Mouse (Mus musculus) limb, embryonic 12.5 days (tissue): ENCODE measurements at regions not wholly inside any gene's neighbourhood (a gene's known extent, or its start where the extent isn't known, plus 50 kb on each side); places are given as distances from the start of the nearest gene placed in this dataset.

Experiments used
- ATAC-seq: fragments of 200-750 bp; cut with Nextera tagmentation; 2 replicates; pipeline ENCODE4 v1.8.0; 2017; ENCODE audit warnings: low read depth, moderate TSS enrichment; ENCODE audit not compliant: insufficient number of reproducible peaks, insufficient read depth, low FRiP score, low TSS enrichment
- H3K27ac ChIP-seq: fragments of 300-500 bp; sonication (generic); 2 replicates; pipeline ENCODE4 v1.5.1; 2016; ENCODE audit warnings: mild to moderate bottlenecking, moderate library complexity
- H3K27me3 ChIP-seq: fragments of 300-500 bp; sonication (generic); 2 replicates; pipeline ENCODE4 v1.6.1; 2016; ENCODE audit warnings: mild to moderate bottlenecking, moderate library complexity
- H3K36me3 ChIP-seq: fragments of 300-500 bp; sonication (generic); 2 replicates; pipeline ENCODE4 v1.6.1; 2016; ENCODE audit warnings: mild to moderate bottlenecking, moderate library complexity
- H3K4me1 ChIP-seq: fragments of 300-500 bp; sonication (generic); replicated peaks from 2 replicates; pipeline ENCODE4 v1.6.1; 2016
- H3K4me2 ChIP-seq: fragments of 300-500 bp; sonication (generic); 2 replicates; pipeline ENCODE4 v1.6.1; 2016; ENCODE audit warnings: mild to moderate bottlenecking, moderate library complexity
- H3K4me3 ChIP-seq: fragments of 300-500 bp; sonication (generic); replicated peaks from 2 replicates; pipeline ENCODE4 v1.5.1; 2016; ENCODE audit warnings: mild to moderate bottlenecking
- H3K9ac ChIP-seq: fragments of 300-500 bp; sonication (generic); replicated peaks from 2 replicates; pipeline ENCODE4 v1.6.1; 2016; ENCODE audit warnings: mild to moderate bottlenecking, moderate library complexity
- H3K9me3 ChIP-seq: fragments of 300-500 bp; sonication (generic); 2 replicates; pipeline ENCODE4 v1.6.1; 2016; ENCODE audit warnings: mild to moderate bottlenecking, moderate library complexity
- WGBS: fragments of 180-500 bp; shearing (Covaris S2); methylation state at CpG from one replicate; pipeline ENCODE4 v1.1.7; 2016; 5-methylcytosine and 5-hydroxymethylcytosine counted together

DNA sequence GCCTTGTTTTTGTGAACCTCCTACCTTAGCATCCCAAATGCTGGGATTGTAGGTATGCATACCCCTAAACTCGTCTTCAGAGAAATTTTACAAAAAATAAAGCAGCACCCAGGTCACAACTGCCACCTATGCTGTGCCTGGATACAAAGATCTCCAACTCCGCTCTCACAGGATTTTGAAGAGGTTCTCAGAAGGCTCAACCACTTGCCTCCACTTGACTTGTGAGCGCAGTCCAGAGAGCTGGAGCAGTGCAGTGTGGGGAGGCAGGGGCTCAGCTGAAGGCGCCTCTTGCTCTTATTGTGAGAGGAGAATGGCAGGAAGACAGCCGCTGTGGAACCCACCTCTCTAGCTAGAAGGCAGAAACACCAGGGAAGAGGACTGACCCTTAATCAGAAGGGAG, 182.9 kb downstream of the Rap2a start:
- Histone ChIP-seq H3K9me3 (no peaks in the 10 kb centered on the region), H3K4me2 (no peak overlapping the region), H3K9ac (no peak overlapping the region), H3K27me3 (no peaks in the 10 kb centered on the region), H3K4me3 (no peak overlapping the region), H3K4me1 (no peaks in the 10 kb centered on the region), H3K27ac (no peak overlapping the region), H3K36me3 (no peaks in the 10 kb centered on the region)
- ATAC-seq: no peak
- 81% methylated on average over 5 of the region's 5 CpGs for WGBS

DNA sequence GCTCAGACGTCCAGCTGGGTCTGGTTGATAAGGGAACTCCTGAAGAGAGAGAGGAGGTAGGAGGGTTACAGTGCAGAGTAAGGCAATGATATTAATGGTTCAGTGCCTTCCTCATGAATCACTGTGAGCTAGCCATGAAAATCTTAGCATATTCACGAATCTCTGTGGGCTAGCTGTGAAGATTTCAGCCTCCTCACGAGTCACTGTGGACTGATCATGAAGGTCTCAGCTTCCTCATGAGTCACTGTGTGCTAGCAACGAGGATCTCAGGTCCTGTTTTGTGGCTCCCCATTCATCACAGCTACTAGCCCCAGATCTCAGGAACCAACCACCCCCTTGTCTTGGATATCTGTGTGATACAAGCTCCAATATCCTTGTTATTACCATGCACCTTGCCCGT, 191.4 kb downstream of the Rap2a start:
- Histone ChIP-seq H3K36me3 (no peaks in the 10 kb centered on the region), H3K4me3 (no peak overlapping the region), H3K27me3 (no peaks in the 10 kb centered on the region), H3K4me1 (no peaks in the 10 kb centered on the region), H3K4me2 (no peak overlapping the region), H3K9me3 (no peaks in the 10 kb centered on the region), H3K27ac (no peak overlapping the region), H3K9ac (no peak overlapping the region)
- WGBS: 73% methylated on average over 5 of the region's 5 CpGs
- no peak for ATAC-seq

DNA sequence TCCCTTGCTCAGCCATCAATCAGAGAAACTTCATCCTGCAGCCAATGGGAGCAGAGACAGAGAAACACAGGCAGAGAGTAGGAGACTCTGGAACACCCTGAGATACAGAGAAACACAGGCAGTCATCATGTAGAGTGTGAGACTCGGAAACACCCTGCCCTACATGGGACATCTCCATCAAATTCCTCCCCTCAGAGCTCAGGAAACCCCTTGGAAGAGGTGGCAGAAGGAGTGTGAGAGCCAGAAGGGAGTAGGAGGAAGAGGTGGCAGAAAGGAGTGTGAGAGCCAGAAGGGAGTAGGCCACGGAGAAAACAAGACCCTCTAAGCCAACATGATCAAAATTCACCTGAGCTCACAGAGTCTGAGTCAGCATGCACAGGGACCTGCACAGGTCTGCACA, 197.5 kb downstream of the Rap2a start:
- H3K27me3 ChIP-seq: no peaks in the 10 kb centered on the region
- no peak overlapping the region for H3K4me2 ChIP-seq
- no peaks in the 10 kb centered on the region for H3K4me1 ChIP-seq
- 71% methylated on average over 2 of the region's 2 CpGs for WGBS
- no peak overlapping the region for H3K9ac ChIP-seq
- no peaks in the 10 kb centered on the region for H3K36me3 ChIP-seq
- H3K4me3 ChIP-seq: no peak overlapping the region
- no peaks in the 10 kb centered on the region for H3K9me3 ChIP-seq
- no peak overlapping the region for H3K27ac ChIP-seq
- ATAC-seq: no peak

DNA sequence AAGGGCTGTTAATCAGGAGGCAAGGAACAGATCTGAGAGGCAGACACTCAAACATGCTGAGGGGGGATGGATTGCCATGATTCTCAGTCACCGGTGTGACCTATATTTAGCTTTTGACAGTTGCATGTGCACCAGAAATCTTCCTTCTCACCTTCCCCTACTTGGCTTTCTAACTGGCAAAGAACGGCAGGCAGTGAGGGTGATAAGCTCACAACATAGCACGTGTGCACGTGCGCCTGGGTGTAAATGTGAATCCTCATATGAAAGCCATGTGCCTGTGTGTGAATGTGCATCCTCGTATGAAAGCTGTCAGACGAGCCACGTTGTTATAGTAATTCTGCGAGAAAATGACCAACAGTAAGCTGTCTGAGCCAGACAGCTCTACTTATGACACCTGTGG, 200.3 kb downstream of the Rap2a start:
- Histone ChIP-seq H3K27ac (no peak overlapping the region), H3K4me1 (no peaks in the 10 kb centered on the region), H3K36me3 (no peaks in the 10 kb centered on the region), H3K9me3 (no peaks in the 10 kb centered on the region), H3K9ac (no peak overlapping the region), H3K4me2 (no peak overlapping the region), H3K27me3 (no peaks in the 10 kb centered on the region), H3K4me3 (no peak overlapping the region)
- 85% methylated on average over 9 of the region's 9 CpGs for WGBS
- ATAC-seq: no peak

DNA sequence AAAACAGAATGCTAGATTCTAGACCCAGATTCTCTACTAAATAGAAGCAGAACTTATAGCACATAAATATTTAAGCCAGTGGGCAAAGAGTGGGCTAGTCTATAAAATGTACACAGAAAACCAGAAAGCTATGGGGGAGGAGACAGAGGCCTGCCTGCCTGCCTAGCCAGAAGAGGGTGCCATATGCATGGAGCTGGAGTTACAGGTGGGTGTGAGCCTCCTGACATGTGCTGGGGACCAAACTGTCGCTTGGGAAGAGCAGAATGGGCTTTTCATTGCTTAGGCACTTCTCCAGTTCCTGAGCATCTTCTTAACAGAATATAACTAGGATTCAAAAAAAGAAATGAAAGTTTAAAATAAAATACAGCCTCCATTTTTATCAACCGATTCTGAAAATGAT, 200.8 kb downstream of the Rap2a start:
- no peak overlapping the region for H3K27ac ChIP-seq
- no peaks in the 10 kb centered on the region for H3K36me3 ChIP-seq
- no peaks in the 10 kb centered on the region for H3K9me3 ChIP-seq
- H3K4me2 ChIP-seq: no peak overlapping the region
- WGBS: 64% methylated on average over 2 of the region's 2 CpGs
- ATAC-seq: no peak
- H3K4me1 ChIP-seq: no peaks in the 10 kb centered on the region
- no peaks in the 10 kb centered on the region for H3K27me3 ChIP-seq
- H3K9ac ChIP-seq: no peak overlapping the region
- H3K4me3 ChIP-seq: no peak overlapping the region

DNA sequence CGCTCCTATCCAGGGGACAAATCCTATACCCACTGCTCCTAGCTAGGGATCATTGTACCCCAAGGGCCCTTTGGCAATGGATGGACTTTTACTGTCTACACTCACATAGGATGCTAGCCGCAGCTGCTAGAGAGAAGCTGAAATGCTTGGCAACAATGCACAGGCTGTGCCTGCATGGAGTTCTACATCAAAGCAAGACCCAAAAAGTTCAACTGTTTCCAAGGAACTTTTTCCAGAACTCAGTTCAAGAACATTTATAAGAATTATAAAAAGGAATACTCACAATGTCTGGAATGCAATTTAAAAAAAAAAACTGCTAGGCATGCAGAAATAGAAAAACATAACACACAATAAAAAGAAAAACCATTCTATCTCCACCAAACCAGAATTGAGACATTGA, 202.0 kb downstream of the Rap2a start:
- no peak for ATAC-seq
- 97% methylated on average over 2 of the region's 2 CpGs for WGBS
- H3K27ac ChIP-seq: no peak overlapping the region

DNA sequence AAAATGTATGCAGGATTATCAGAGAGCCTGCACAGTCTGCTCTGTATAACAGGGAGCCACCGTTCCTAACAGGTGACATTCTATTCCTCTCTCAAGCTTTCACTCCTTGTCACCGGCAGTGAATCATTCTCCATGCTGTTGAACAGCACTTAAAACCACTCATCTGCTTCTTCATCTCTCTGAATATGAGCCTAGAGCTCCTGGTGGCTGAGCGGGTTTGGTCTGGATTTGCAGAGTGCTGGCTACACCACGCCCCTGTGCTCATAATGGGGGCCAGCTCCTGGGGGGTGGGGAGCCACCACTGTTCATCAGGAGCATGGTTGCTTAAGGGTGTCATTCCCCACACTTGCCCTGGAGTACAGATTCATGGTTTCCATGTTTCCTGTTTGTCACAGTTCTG, 207.0 kb downstream of the Rap2a start:
- H3K27me3 ChIP-seq: no peaks in the 10 kb centered on the region
- no peak overlapping the region for H3K4me3 ChIP-seq
- H3K4me1 ChIP-seq: no peaks in the 10 kb centered on the region
- H3K27ac ChIP-seq: no peak overlapping the region
- H3K4me2 ChIP-seq: no peak overlapping the region
- 79% methylated on average over 4 of the region's 4 CpGs for WGBS
- ATAC-seq: no peak
- H3K36me3 ChIP-seq: no peaks in the 10 kb centered on the region
- H3K9me3 ChIP-seq: no peaks in the 10 kb centered on the region
- H3K9ac ChIP-seq: no peak overlapping the region

More for the DNA sequence above, 202.0 kb downstream of the Rap2a start:
- Histone ChIP-seq H3K36me3 (no peaks in the 10 kb centered on the region), H3K4me1 (no peaks in the 10 kb centered on the region), H3K27me3 (no peaks in the 10 kb centered on the region), H3K9ac (no peak overlapping the region), H3K4me2 (no peak overlapping the region), H3K9me3 (no peaks in the 10 kb centered on the region), H3K4me3 (no peak overlapping the region)

DNA sequence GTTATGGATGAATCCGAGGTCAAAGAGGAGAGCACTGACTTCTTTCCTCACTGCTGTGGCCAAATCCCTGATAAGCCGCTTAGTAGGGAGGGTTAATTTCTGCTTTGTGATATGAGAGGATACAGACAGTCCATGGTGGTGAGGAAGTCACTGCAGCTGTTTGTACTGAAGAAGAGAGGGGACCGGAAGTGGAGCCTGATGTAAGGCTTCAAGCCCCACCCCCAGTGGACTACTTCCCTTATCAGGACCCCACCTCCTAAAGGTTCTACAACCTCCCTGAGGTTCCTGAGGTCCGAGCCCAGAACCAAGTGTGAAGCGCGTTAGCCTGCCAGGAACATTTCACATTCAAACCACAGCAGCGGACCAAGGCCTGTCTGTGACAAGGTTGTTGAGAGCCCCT, 207.6 kb downstream of the Rap2a start:
- no peak for ATAC-seq
- H3K36me3 ChIP-seq: no peaks in the 10 kb centered on the region
- H3K4me1 ChIP-seq: no peaks in the 10 kb centered on the region
- no peaks in the 10 kb centered on the region for H3K27me3 ChIP-seq
- no peak overlapping the region for H3K4me3 ChIP-seq
- H3K9me3 ChIP-seq: no peaks in the 10 kb centered on the region
- 92% methylated on average over 7 of the region's 7 CpGs for WGBS
- H3K9ac ChIP-seq: no peak overlapping the region
- H3K27ac ChIP-seq: no peak overlapping the region
- no peak overlapping the region for H3K4me2 ChIP-seq

DNA sequence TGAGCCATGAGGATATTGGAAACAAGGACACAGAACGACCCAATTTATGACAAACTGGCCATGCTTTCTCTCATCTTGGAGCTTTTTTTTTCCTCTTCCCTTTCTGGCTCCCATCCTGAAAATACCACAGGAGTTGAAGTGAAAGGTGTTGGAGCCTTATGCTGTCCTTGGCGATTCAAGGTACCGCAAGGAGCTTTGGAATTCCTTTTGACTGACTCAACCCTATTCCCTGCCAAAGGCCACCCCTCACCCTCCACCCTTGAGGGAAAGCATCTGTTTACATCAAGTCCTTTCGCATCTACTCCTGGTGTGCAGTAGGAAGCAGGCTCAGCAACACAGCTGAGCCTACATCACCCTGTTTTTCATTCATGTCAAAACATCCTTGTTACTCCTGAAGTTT, 208.5 kb downstream of the Rap2a start:
- H3K9me3 ChIP-seq: no peaks in the 10 kb centered on the region
- no peaks in the 10 kb centered on the region for H3K36me3 ChIP-seq
- H3K27ac ChIP-seq: no peak overlapping the region
- no peaks in the 10 kb centered on the region for H3K27me3 ChIP-seq
- H3K4me3 ChIP-seq: no peak overlapping the region
- no peak for ATAC-seq
- 80% methylated on average over 4 of the region's 4 CpGs for WGBS
- no peak overlapping the region for H3K4me2 ChIP-seq
- H3K4me1 ChIP-seq: no peaks in the 10 kb centered on the region
- H3K9ac ChIP-seq: no peak overlapping the region

DNA sequence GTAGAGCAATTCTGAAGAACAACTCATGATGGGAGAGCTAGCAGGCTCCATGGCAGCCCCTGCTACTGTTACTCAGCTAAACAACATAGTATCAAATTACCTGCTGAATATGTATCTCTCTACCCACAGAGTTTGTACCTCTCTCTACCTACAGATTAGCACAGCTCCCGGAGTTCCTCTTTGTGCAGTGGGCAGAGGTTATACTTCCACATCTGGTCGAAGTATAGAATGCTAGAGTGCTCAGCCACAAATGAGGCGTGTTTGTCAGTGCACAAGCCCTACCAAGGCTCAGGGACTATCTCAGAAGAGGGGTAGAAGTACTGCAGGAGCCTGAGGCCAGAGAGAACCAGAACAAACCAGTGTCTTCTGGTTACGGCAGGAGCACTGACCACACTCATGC, 211.6 kb upstream of the Ipo5 start:
- no peak overlapping the region for H3K9ac ChIP-seq
- no peak overlapping the region for H3K4me3 ChIP-seq
- WGBS: 64% methylated on average over 4 of the region's 4 CpGs
- no peaks in the 10 kb centered on the region for H3K36me3 ChIP-seq
- H3K9me3 ChIP-seq: no peaks in the 10 kb centered on the region
- H3K27ac ChIP-seq: no peak overlapping the region
- H3K4me2 ChIP-seq: no peak overlapping the region
- H3K27me3 ChIP-seq: no peaks in the 10 kb centered on the region
- no peak for ATAC-seq
- no peaks in the 10 kb centered on the region for H3K4me1 ChIP-seq

DNA sequence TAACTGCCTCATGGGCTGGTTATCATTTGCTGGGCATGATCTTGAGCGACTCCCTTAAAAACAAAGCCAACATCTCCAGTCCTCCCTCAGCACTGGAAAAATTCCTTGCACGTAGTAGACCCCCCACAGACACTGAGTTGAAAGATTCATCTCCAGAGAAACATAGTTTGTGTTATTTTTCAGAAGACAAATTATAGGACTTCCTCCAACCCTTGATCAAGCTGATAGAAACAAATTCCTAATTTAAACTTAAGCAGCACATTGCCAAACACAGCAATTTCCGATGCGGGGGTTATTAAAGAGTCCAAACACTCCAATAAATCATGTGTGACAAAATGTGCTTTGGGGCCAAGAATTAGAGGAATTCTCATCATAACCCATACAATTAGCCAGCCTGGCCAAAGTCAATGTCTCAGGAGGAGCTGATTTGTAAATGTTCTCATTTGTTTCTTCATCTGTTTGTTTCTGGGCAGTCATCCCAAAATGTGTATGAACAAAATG, 205.7 kb upstream of the Ipo5 start:
- Histone ChIP-seq H3K4me1 (no peaks in the 10 kb centered on the region), H3K4me3 (no peak overlapping the region), H3K27me3 (no peaks in the 10 kb centered on the region), H3K36me3 (no peaks in the 10 kb centered on the region), H3K9me3 (no peaks in the 10 kb centered on the region), H3K4me2 (no peak overlapping the region), H3K9ac (no peak overlapping the region), H3K27ac (no peak overlapping the region)
- no peak for ATAC-seq
- 67% methylated on average over 4 of the region's 4 CpGs for WGBS

DNA sequence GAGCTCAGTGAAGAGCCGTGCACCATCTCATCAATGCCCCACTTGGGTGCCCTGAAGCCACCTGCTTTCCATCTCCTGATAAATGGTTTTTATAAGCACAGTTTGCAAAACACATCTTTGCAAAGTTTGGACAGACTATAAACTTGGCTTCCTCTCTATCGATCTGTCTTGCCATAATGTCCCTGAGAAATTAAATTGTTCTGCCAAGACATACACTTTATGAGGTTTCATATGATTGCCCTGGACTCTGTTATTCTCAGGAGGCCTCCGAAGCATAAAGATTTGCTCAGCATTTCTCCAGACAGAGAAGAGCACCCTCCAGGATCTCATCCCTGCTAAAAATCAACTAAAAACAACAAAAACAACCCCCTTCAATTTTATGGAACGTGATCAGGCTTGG, 200.2 kb upstream of the Ipo5 start:
- H3K36me3 ChIP-seq: no peaks in the 10 kb centered on the region
- H3K4me2 ChIP-seq: no peak overlapping the region
- 82% methylated on average over 4 of the region's 4 CpGs for WGBS
- no peaks in the 10 kb centered on the region for H3K9me3 ChIP-seq
- H3K4me1 ChIP-seq: no peaks in the 10 kb centered on the region
- H3K27me3 ChIP-seq: no peaks in the 10 kb centered on the region
- H3K27ac ChIP-seq: no peak overlapping the region
- H3K9ac ChIP-seq: no peak overlapping the region
- no peak overlapping the region for H3K4me3 ChIP-seq
- no peak for ATAC-seq
